Mouse (Mus musculus) stomach, postnatal 0 days (tissue): ENCODE data around the gene Myo10.

Experiments used
- CTCF ChIP-seq: IDR thresholded peaks from 2 replicates; pipeline ENCODE4 v1.5.1; 2016; ENCODE audit warnings: antibody characterized with exemption, low read depth, mild to moderate bottlenecking, moderate library complexity
- EP300 ChIP-seq: optimal IDR thresholded peaks from 2 replicates; pipeline ENCODE3; 2016; ENCODE audit warnings: antibody characterized with exemption

- TF ChIP-seq CTCF = no peak
- no peak for TF ChIP-seq EP300
These were observed 236.3 kb downstream of the Myo10 start for GRCm38 (mm10) chr15:25858611-25859058.
